Mouse (Mus musculus): Measurements from ENCODE around the gene Zbtb8os. TPM values are rescaled to one million over a fixed set of nuclear protein-coding genes. Genes with fewer than 3 reads are reported as not detected.

Zbtb8os gene
- total RNA-seq, 2 experiments from 2014 or later, result 24.6 to 28.4 TPM

DNA sequence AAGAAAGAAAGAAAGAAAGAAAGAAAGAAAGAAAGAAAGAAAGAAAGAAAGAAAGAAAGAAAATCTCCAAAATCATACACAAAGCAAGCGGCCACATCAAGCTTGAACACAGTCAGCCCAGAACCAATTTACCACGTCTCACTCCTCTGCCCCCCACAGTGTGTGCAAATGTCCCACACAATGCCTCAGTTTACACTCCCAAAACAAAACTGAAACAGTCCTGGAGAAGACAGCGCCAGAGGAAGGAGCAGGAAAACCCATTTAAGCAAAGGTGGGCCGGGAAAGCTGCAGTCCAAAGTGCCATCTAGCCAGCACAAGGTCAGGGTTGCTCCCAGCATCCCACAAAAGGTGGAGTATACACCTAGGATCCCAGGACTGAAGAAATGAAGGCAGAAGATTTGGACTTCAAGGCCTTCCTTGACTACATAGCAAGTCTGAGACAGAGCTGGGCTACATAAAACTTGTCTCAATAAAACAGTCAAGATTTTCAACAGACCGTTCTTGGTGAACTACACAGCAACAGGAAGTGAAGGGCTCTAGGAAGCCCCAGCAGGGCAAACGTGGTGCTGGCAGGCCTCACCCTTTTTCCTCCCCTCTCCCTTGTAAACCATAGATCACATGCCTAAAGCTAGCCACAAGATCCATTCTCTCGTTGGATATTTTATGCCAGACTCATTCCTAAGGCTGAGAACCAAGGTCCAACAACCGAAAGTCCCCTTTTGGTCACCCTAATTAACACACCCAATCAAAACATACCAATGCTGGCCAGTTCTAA is 37.9 kb downstream of the Zbtb8os start:
- intact Hi-C loops (cut with DNase I), result no loop called here
- DNase-seq (ENCODE audit: low spot score in 2 of 2), result no peak

DNA sequence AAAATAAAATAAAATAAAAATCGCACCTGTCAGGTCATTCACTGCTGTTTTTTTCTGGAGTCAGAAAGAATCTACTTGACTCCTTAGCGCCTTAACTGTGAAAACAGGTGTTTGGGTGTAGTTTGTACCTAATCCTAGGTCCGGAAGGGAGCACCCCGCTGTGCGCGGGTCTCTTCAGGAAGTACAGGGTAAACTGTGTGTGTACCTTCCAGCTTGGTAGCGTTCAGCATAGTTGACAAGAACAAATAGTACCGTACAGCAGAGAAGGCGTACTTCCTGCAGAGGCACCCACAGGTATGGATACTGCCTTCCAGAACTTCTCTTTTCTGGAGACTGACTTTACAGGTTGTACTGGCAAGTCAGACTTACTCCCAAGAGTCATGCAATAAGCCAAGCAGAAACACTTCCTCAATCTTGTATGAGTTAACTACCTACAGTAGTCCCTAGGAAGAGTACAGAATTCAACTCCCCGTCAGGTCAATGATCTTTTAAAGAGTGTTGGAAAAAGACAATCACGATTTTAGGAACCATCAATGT is 38.8 kb downstream of the Zbtb8os start:
- no peak for DNase-seq (ENCODE audit: low spot score in 2 of 2)
- intact Hi-C loops (cut with DNase I), result no loop called here

DNA sequence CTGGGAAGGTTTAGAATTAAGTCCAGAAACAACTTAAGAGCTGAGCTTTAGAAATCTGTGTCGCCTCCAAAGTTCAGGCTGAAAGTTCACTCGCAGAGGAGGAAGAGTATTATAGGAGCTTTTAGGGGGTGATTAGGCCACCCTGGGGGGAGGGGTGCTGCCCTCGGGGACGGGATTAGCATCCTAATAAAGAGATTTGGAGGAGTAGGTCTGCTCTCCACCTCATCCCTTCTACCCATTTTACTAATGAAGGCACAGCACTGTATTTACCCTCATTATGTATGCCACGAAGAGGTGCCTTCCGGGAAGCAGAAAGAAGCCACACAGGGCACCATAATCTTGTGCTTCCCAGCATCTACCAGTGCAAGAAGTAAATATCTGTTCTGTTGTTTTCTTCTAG is 39.5 kb downstream of the Zbtb8os start:
- intact Hi-C loops (cut with DNase I), result no loop called here

DNA sequence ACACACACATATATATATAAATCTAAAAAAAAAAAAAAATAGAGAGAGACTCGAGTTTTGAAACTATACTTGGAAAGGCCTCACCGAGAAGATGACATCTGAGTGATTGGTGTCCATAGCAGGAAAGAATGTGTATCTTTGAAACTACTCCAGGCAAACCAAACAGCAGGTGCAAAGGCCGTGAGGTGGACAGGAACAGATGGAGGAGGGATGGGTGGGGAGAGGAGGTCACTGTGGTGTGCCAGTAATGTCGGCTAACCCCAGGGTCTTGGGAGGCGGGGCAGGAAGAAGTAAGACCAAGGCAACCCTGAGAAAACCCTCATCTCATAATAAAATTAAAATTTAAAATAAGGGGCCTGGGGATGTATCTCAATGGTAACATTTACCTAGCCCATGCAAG is 40.3 kb downstream of the Zbtb8os start:
- intact Hi-C loops (cut with DNase I), result no loop called here
- no peak for DNase-seq (ENCODE audit: low spot score in 2 of 2)

More for the DNA sequence above, 39.5 kb downstream of the Zbtb8os start:
- no peak for DNase-seq (ENCODE audit: low spot score in 2 of 2)

DNA sequence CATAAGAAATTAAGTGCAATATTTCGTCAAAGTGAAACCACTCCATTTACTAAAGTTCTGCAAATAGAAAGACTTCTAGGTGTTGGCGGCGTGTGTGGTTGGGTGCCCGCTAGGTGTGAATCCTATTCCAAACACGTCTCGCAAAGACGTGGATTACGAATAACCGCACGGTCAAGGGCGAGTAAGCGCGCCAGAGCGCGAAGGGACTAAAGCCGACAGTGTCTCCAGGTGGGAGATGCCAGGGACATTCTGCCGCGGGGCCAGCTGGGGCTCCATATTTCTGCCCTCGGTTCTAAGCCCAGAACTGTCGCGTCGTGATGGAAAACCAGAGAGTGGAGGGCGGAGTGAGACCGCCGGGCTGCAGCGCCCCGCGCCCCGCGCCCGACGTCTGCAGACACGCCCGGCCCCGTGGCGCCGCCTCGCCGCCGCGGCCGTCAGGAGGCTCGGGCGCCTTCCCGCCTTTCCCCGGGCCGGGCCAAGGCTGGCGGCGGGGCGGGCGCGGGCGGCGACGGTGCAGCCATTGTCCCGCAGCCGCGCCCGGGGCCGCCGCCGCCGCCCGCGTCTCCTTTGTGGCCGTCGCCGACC is 41.6 kb downstream of the Zbtb8os start:
- peak; percentile 57 to 60 for DNase-seq (ENCODE audit: low spot score in 2 of 2)
- intact Hi-C loops (cut with DNase I), result no loop called here

DNA sequence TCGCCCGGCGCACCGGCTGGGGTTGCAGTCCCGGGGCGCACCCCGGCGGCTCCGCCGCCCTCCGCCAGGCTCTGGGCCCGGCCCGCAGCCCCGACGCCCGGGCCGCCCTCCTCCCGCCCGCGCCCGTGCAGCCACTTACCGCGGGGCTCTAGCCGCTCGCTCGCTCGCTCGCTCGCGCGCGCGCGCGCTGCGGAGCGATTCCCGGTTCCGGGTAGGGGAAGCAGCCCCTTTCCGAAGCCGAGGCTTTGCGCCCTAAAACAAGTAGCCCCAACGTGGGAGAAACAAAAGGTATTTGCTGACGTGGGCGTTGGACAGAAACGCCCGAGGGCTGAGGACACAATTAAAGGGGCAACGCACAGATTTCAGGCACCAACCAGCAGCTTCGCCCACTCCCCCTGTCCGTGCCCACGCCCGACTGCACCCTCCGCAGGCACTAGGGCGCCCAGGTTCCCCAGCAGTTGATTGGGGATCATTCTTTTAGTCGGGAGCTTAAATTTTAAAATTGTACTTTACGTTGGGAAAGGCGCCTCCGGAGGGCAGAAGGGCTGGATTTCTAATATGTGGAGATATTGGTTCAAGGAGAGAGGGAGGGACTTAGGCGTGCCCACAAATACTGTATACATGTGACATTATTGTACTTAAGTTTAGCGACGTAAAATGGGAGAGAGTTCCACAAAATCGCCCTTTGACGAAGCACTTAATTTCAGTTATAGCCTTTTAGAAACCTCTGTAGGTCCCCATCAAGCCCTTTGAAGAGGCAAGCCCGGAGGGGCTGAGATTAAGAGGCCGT is 42.3 kb downstream of the Zbtb8os start, which contains the start of gene Zbtb8a:
Gene Zbtb8a (minus strand): TSS at position 516 of the 790 bp plus-strand sequence.
- intact Hi-C loops (cut with DNase I), result no loop called here
- peak; percentile 39 to 49 for DNase-seq (ENCODE audit: low spot score in 2 of 2)

DNA sequence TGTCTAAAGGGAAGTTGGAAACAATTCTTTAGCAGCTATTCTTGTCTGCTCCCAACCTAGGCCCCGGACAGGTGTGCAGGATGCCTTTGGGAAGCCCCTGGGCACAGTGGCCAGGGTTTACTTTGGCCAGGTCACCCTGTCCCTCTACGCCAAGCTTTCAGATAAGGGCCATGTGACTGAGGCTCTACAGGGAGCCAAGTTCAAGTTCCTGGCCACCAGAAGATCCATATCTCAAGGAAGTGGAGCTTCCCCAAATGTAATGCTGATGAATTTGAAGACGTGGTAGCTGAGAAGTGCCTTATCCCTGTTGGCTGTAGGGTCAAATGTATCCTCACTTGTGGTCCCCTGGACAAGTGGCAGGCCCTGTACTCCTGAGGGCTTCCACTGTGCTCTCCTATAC is 44.3 kb downstream of the Zbtb8os start:
- intact Hi-C loops (cut with DNase I), result no loop called here
- no peak for DNase-seq (ENCODE audit: low spot score in 2 of 2)

DNA sequence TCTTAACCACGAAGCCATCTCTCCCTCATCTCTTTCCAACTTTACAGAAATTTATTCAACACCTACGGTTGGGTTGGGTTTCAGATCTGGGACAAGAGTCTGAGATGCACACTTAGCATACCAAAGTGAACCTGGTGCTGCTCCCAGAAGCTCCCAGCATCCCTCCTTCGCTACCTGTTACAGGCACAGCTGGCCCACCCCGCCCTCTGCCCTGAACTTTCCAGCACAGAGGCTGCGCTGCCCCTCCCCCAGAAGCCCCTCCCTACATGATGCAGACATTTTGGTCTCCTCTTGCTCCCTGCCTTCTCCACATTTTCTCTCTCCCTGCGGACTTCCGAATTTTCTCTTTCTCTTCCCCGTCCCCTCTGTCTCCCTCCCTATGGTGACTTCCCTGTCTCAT is 45.7 kb downstream of the Zbtb8os start:
- intact Hi-C loops (cut with DNase I), result no loop called here
- no peak for DNase-seq (ENCODE audit: low spot score in 2 of 2)

DNA sequence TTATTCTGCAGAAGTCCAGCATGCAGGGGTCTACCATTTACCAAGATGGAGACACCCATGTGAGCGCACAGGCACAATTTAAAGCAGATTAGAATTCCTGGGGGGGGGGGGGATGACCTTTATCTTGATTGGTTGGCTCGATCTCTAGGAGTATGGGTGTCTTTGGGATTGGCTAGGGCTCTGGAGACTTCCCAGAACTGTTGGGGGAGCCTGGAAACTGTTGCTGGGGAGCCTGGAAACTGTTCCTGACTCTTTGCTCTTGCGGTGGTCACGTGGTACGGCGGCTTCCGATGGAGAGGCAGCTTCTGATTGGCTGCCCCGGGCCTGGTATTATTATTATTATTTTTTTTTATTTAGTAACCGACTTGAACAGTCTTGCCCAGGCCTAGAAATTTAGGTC is 46.5 kb downstream of the Zbtb8os start:
- DNase-seq (ENCODE audit: low spot score in 2 of 2), result no peak
- intact Hi-C loops (cut with DNase I), result no loop called here

DNA sequence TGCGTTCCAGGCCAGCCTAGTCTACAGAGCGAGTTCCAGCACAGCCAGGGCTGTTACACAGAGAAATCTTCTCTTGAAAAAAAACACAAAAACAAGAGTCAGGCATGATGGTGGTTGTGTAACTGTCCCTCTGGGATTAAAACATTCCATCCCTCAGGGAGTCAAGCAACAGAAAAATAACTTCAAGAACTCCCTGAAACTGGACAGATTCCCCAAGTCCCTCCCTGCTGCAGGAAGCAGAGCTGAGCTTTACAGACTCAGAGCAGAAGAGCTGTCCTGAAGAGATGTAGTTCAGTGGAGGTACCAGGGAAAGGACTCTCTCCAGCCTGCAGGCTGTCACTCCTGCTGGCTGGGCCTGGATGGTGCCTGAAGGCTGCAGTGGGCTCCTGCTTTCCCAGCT is 47.0 kb downstream of the Zbtb8os start:
- intact Hi-C loops (cut with DNase I), result no loop called here
- no peak for DNase-seq (ENCODE audit: low spot score in 2 of 2)

DNA sequence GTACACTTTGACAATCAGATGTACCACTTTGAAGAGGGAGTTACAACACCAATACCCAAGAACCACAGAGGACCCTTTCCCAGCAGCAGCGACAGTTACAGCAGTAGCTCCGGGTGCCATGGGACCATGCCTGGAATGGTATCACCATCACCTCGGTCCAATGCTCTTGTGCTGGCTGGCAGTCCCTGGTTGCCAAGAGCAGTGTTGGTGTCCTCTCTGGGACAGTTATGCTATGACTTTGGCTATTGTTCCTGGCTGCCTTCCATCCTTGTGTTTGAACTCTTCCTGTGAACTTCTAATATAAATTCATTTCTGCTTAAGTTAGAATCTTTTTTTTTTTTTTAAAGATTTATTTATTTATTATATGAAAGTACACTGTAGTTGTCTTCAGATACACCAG is 48.1 kb downstream of the Zbtb8os start:
- no peak for DNase-seq (ENCODE audit: low spot score in 2 of 2)
- intact Hi-C loops (cut with DNase I), result no loop called here

DNA sequence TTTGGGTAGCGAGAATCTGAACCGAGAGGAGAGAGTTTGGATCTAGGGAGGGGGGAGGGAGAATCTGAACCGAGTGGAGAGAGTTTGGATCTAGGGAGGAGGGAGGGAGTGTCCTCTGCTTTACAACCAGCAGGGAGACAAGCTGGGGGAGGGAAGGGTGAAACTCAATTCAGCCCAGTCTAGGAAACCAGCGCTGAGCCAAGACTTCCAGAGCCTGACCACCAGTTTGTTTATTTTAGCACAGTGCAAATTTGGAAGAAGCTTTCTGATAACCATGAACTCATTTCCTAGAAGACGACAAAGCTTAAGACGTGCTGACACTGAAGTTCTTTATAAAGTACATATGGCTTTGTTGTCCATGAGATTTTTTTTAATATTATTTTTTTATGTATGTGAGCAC is 48.9 kb downstream of the Zbtb8os start:
- intact Hi-C loops (cut with DNase I), result no loop called here
- no peak for DNase-seq (ENCODE audit: low spot score in 2 of 2)

DNA sequence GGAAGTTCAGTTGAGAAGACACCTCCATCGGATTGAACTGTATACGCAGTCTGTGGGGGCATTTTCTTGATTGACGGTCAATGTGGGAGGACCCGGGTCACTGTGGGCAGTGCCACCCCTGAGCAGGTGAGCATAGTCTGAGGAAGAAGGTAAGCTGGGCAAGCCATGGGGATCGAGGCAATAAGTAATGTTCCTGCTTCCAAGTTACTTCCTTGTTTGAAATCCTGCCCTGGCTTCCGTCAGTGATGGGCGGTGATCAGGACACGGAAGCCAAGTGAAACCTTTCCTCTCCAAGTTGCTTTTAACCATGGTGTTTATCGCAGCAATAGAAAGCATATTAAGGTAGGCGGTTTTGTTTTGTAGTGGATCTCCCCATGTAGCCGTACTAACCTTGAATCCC is 50.2 kb downstream of the Zbtb8os start:
- DNase-seq (ENCODE audit: low spot score in 2 of 2), result no peak
- intact Hi-C loops (cut with DNase I), result no loop called here

DNA sequence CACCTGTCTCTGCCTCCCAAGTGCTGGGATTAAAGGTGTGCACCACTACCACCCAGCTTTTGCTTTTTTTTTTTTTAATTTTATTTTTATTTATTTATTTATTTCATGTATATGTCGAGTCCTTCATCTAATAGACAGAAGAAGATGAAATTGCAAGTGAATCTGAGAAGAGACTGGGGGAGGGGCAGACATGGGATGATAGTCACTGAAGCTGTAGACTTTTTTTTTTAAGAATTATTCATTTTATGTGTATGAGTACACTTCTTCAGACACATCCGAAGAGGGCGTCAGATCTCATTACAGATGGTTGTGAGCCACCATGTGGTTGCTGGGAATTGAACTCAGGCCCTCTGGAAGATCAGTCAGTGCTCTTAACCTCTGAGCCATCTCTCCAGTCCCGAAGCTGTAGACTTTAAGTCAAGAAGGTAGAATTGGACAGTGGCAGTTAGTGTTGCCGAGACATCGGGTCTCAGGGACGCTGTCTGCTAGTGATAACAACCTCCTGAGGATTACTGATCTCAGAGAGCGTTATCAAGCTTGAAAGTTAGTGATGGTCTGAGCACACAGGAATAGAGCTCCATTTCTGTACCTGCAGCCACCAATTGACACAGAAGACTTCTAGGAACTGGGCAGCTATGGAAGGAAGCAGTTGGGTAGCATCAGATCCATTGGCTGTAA is 50.9 kb downstream of the Zbtb8os start:
- intact Hi-C loops (cut with DNase I), result no loop called here
- no peak for DNase-seq (ENCODE audit: low spot score in 2 of 2)

DNA sequence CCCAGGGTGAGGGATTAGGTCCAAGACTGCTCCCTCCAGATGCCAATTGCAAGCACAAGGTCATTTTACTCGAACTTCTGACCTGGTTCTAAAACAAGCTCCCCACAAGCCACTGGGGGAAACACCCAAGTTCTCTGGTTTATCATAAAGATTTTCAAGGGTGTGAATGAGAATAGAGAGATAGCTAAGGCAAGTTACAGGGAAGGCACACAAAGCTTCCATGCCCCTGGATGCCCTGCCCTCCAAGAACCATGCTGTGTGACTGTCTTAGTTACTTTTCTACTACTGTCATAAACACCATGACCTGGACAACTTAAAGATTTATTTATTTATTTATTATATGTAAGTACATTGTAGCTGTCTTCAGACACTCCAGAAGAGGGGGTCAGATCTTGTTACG is 51.5 kb downstream of the Zbtb8os start:
- intact Hi-C loops (cut with DNase I), result no loop called here
- no peak for DNase-seq (ENCODE audit: low spot score in 2 of 2)

DNA sequence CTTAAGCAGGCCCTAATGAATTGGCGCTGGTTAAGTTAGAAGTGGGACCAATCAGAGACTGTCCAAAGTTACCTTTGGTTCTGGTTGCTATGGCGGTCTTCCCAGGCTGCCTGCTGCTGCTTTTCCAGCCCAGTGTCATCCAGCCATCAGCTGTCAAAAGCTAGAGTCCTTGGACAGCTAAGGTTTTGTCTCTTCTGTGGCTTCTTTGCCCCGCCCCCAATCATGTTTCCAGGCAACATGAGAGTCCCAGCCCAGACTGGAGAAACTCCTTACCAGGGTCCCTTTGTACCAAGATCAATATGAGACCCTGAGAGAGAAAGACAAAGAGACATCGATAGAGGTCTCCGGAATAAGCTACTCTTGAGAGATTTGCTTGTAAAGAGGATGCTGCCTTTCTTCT is 52.9 kb downstream of the Zbtb8os start:
- intact Hi-C loops (cut with DNase I), result no loop called here
- DNase-seq (ENCODE audit: low spot score in 2 of 2), result no peak

DNA sequence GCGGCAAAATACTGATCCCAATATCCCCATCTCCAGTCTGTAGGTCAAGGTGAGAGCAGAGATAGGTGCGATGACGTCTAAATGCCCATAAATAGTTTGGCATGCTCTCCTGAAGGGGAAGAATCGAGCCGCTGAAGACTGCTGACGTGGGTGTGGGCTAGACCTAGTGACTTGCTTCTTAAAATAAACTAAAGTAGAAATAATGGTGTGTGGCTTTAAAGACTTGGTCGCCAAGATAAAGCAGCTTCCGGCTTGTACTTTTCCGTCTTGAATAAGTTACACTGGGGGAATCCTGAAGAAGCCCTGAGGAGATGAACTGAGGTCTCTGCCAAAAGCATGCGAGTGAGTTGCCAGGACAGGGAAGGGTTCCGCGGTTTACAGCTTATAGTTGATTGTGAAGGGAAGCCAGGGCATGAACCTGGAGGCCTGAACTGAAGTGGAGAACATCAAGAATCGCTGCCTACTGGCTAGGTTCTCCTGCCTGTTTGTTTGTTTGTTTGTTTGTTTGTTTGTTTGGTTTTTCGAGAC is 54.8 kb downstream of the Zbtb8os start:
- DNase-seq (ENCODE audit: low spot score in 2 of 2), result no peak
- intact Hi-C loops (cut with DNase I), result no loop called here

DNA sequence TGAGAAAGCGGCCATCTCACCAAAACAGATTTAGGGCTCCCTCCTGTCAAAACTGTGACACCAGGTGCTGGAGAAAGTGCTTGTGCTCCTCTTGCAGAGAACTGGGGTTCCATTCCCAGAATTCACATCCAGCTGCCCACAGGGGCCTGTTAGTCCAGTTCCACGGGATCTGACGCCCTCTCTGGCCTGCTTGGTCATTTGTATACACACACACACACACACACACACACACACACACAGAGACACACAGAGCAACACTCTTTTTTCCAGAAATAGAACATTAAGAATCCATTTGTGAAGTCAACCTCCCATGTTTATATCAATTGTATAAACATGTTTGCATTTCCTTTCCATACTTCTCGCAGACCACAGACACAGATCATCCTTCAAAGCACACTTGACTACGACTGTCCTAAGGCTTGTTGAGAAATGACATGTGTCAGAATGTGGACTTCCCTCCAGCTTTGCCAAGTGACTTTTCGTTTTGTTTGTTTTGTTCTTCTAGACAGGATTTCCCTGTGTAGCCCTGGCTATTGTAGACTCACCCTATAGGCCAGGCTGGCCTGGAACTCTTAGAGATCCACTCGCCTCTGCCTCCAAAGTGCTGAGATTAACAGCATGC is 55.6 kb downstream of the Zbtb8os start:
- intact Hi-C loops (cut with DNase I), result no loop called here
- DNase-seq (ENCODE audit: low spot score in 2 of 2), result no peak
